Mouse (Mus musculus) embryonic facial prominence, embryonic 13.5 days (tissue): Measurements from ENCODE around the gene Sp7. TPM values are rescaled to one million over a fixed set of nuclear protein-coding genes. Genes with fewer than 3 reads are reported as not detected.

Experiments used
- ATAC-seq: fragments of 200-750 bp; cut with Nextera tagmentation; 2 replicates; pipeline ENCODE4 v1.8.0; 2017; ENCODE audit warnings: low read depth; ENCODE audit not compliant: insufficient number of reproducible peaks, insufficient read depth, low FRiP score, low TSS enrichment
- H3K27ac ChIP-seq: fragments of 300-500 bp; sonication (generic); 2 replicates; pipeline ENCODE4 v1.5.1; 2015; ENCODE audit warnings: moderate library complexity, mild to moderate bottlenecking, inconsistent platforms
- H3K27me3 ChIP-seq: fragments of 300-500 bp; sonication (generic); 2 replicates; pipeline ENCODE4 v1.6.1; 2015; ENCODE audit warnings: mild to moderate bottlenecking, inconsistent platforms
- H3K36me3 ChIP-seq: fragments of 300-500 bp; sonication (generic); 2 replicates; pipeline ENCODE4 v1.6.1; 2015; ENCODE audit warnings: mild to moderate bottlenecking, inconsistent platforms
- H3K4me1 ChIP-seq: fragments of 300-500 bp; sonication (generic); 2 replicates; pipeline ENCODE4 v1.6.1; 2015; ENCODE audit warnings: inconsistent platforms
- H3K4me2 ChIP-seq: fragments of 300-500 bp; sonication (generic); 2 replicates; pipeline ENCODE4 v1.6.1; 2015; ENCODE audit warnings: moderate library complexity, mild to moderate bottlenecking, inconsistent platforms
- H3K4me3 ChIP-seq: fragments of 300-500 bp; sonication (generic); 2 replicates; pipeline ENCODE4 v1.5.1; 2015; ENCODE audit warnings: mild to moderate bottlenecking, inconsistent platforms
- H3K9ac ChIP-seq: fragments of 300-500 bp; sonication (generic); 2 replicates; pipeline ENCODE4 v1.6.1; 2015; ENCODE audit warnings: mild to moderate bottlenecking, inconsistent platforms
- H3K9me3 ChIP-seq: fragments of 300-500 bp; sonication (generic); 2 replicates; pipeline ENCODE4 v1.6.1; 2016; ENCODE audit warnings: inconsistent platforms
- WGBS: fragments of 180-500 bp; shearing (Covaris S2); methylation state at CpG from one replicate; pipeline ENCODE4 v1.1.7; 2015; ENCODE audit warnings: mixed read lengths; 5-methylcytosine and 5-hydroxymethylcytosine counted together
- polyA plus RNA-seq: library from polyadenylated mRNA; unstranded; fragments of >200 nt; fragmentation: Nextera tagmentation; extraction: Ambion mirVana; gene quantifications from 2 replicates; pipeline ENCODE4 v1.2.1, GENCODE M21; 2015

Gene Sp7
- polyA plus RNA-seq, 1 experiment from 2014 or later: 32.7 TPM

- WGBS: 79% methylated on average over 9 of the region's 9 CpGs
- Histone ChIP-seq H3K4me1 (no peaks in the 10 kb centered on the region), H3K27ac (no peak overlapping the region), H3K4me3 (no peak overlapping the region), H3K36me3 (peaks cover 87% of the 10 kb centered on the region), H3K27me3 (no peaks in the 10 kb centered on the region), H3K4me2 (no peak overlapping the region), H3K9ac (no peak overlapping the region), H3K9me3 (no peaks in the 10 kb centered on the region)
- ATAC-seq: no peak
These were observed 58.3 kb downstream of the Sp7 start for GRCm38 (mm10) chr15:102308717-102309116.

Other genes starting within 250 kb of the Sp7 start
- gene Spryd3, start 230.9 kb downstream of the Sp7 start, polyA plus RNA-seq: 20.4 and 21.6 TPM in 2 replicates
- gene Igfbp6, start 222.8 kb downstream of the Sp7 start, polyA plus RNA-seq: 1.1 and 1.9 TPM in 2 replicates
- 0.88 TPM in 1 of 2 replicates, not detected in the other for gene Soat2, start 216.7 kb downstream of the Sp7 start, polyA plus RNA-seq
- gene Zfp740, start 163.9 kb downstream of the Sp7 start, polyA plus RNA-seq: 82.4 and 86.3 TPM in 2 replicates
- gene Csad, start 162.5 kb downstream of the Sp7 start, polyA plus RNA-seq: 89.6 and 102 TPM in 2 replicates
- 3.0 and 3.3 TPM in 2 replicates for gene Itgb7, start 135.2 kb downstream of the Sp7 start, polyA plus RNA-seq
- 135 and 143 TPM in 2 replicates for gene Rarg, start 109.7 kb downstream of the Sp7 start, polyA plus RNA-seq
- 1.9 and 2.3 TPM in 2 replicates for gene Gm9918, start 96.6 kb downstream of the Sp7 start, polyA plus RNA-seq
- gene Mfsd5, start 87.7 kb downstream of the Sp7 start, polyA plus RNA-seq: 60.3 and 67.3 TPM in 2 replicates
- gene Espl1, start 70.9 kb downstream of the Sp7 start, polyA plus RNA-seq: 25.3 and 26.4 TPM in 2 replicates
- gene Pfdn5, start 41.1 kb downstream of the Sp7 start, polyA plus RNA-seq: 458 and 502 TPM in 2 replicates
- gene Myg1, start 35.5 kb downstream of the Sp7 start, polyA plus RNA-seq: 109 TPM in 2 replicates
- gene Aaas, start 16.4 kb downstream of the Sp7 start, polyA plus RNA-seq: 72.9 and 80.6 TPM in 2 replicates
- 12.3 and 14.1 TPM in 2 replicates for gene Sp1, start 39.0 kb upstream of the Sp7 start, polyA plus RNA-seq
- gene Amhr2, start 78.2 kb upstream of the Sp7 start, polyA plus RNA-seq: not detected in 2 replicates
- 74.8 and 79.2 TPM in 2 replicates for gene Prr13, start 91.8 kb upstream of the Sp7 start, polyA plus RNA-seq
- 262 and 269 TPM in 2 replicates for gene Pcbp2, start 103.4 kb upstream of the Sp7 start, polyA plus RNA-seq
- 5.2 and 9.0 TPM in 2 replicates for gene Gm10337, start 136.5 kb upstream of the Sp7 start, polyA plus RNA-seq
- 24.1 and 25.2 TPM in 2 replicates for gene Map3k12, start 149.9 kb upstream of the Sp7 start, polyA plus RNA-seq
- 100 and 110 TPM in 2 replicates for gene Tarbp2, start 151.0 kb upstream of the Sp7 start, polyA plus RNA-seq
- gene Npff, start 157.8 kb upstream of the Sp7 start, polyA plus RNA-seq: 2.9 and 3.8 TPM in 2 replicates